Mouse (Mus musculus): ENCODE measurements around the gene Gramd1b.

Gramd1b gene

DNA sequence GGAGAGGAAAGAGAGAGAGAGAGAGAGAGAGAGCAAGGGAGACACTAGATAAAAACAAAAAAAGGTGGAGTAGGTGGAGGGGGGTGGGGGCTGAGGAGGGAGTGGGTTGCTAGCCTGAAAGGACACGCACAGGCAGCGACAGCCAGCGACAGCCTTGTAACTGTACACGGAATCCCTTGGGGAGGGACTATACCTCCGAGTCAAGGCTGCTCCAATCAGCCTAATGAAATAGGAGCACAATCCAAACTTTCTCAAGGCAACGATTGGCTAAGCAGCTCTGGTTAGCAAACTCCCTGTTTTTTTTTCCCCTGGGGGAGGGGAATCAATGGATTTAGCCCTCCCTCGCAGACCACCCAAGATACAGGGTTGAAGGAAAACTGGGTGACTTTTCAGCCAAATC lies 75.0 kb downstream of the Gramd1b start:
- DNase-seq, result no peak

DNA sequence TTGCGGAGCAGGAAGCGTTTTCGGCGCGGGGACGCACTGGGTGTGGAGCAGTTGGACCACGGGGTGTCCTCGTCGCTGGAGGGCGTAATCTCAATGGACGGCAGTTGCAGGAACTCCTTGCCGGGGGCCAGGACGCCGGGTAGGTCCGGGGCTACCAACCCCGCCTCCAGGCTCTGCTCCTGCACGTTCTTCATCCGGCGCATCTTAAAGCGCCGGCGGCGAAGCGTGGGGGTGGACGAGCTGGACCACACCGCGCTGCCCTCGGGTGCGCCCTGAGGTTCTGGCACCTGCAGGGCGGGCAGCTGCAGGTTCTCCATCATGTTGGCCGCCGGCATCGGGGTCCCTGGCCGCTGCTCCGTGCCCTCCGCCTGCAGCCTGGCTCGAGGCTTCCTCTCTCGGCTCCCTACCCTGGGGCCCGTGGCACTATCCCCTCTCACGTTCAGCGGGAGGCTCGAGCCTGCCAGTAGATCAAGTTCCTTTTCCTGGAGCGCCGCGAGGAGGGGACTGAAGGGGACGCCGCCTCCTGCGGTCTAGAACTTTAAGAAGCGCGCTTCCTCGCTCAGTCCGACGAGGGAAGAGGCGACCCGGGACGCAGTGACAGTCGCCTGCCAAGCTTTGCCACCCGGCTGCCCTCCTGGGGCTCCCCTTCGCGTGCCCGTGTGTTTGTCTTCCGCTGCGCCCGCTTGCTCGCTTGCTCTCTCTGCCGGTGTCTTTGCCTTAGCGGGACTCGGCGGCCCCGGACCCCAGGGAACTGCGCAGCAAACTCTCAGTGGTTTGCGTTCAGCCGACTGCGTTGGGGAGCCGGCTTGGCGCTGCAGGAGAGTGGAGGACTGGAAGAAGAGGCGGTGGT lies 75.6 kb downstream of the Gramd1b start:
- peak; percentile 61 for DNase-seq

DNA sequence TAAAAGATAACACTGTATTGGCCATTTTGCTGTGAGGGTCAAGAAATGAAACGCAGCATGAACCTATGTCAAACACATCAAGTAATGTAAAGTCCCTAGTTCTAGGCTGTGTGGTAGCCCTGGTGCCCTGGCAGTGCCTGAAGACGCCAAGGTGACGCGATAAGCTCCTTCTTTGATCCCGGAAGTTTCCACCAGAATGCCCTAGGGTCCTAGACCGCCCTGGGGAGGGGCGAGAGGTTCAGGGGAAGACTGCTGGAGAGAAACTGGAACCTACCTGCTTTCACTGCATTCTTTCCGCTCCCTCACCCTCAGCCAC lies 76.2 kb downstream of the Gramd1b start:
- peak; percentile 35 for DNase-seq

DNA sequence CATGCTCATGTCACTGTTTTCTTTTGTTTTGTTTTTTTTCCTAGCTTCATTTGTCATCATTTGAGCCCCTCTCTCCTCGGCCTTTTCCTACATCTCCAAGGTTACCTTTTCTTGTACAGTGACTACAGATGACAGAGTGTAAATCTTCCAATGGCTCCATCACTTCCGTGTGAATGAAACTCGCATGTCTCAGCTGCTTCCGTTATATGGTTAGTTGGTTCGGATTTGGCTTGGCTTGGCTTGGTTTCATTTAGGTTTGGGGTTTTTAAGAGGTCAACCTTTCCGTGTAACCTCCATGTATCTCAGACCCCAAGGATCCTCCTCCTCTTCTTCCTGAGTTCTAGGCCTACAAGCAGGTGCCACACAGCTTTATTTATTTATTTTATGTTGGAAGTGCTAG lies 77.3 kb downstream of the Gramd1b start:
- DNase-seq, result no peak

DNA sequence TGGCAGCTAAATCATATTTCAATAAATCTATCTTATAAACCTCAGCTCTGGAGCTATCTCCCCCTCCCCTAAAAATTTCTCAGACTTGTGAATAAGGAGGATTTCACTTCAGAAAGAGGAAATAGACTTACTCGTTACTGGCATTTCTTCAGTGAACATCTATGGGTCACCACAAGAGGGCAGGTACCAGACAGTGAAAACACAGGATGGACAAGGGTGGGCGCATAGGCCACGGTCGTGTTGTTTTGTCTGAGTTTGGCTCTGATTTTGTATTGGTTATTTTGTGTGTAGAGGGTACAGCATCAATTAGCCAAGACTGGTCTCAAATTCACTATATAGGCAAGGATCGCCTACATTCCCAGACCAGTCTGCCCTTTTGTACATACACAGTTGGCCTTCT lies 79.0 kb downstream of the Gramd1b start:
- no peak for DNase-seq

DNA sequence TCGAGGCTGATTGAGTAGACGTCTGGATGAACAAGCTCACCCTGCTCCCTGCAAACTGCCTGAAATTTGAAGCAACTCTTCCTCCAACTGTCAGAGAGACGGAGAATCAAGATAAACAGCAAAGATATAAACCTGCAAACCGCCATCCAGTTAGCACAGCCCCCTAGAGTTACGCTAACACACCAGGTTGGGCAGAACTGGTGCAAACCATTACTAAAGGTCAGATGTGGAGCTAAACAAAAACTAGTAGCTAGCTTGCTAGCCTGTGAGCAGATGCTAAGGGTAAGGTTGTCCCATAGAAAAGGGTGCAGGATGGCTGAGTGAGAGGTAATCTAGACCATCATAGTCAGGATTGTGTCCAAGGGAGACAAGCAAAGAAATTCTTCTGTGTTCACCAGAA lies 80.4 kb downstream of the Gramd1b start:
- DNase-seq, result no peak

DNA sequence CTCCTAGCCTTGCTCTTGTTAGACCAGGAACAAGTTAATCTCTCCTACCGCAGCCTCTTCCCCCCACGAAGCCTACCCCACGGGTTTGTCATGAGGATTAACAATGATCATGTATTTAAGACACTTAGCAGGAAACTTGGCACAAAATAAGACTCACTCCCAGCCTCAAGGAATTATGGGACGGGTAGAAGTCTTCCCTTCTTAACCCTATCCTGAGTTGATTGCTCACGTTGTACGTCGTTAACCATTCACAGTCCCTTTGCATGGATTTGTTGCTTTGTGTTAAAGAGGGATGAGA lies 80.8 kb downstream of the Gramd1b start:
- no peak for DNase-seq

DNA sequence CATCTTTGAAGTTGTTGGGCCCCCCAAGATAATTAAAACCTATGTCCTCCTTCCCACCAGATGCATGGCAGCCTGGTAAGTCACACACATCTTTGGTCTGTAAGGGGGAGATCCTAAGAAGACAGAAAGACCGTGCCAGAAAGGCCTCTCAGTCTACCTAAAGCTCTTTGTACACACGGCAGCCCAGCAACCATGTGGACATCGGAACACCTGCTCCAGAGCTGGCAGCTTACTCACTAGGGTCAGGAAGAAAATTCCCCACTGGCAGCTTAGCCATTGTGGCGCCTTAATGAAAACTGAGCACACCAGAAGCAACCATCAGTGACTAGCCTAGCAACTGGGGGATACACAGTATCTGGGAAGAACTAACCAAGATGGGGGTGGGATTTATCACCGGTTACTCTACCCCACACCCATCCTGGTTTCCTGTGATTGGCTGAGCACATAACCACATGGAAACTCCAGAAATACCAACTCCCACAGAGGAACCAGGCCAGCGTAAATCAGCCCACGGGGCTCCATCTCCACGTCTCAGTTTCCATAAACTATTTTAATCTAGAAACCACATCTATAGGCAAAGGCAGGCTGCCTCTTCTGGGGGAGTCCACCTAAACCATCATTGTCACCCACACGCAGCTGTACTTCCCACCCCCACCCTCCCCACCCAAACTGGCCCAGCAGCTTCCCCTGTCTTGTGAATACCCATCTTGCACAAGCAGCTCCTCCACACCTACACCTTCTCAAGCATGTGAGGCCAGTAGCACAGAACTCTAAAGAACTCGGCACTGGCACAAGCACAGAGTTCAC lies 81.4 kb downstream of the Gramd1b start:
- DNase-seq, result no peak

DNA sequence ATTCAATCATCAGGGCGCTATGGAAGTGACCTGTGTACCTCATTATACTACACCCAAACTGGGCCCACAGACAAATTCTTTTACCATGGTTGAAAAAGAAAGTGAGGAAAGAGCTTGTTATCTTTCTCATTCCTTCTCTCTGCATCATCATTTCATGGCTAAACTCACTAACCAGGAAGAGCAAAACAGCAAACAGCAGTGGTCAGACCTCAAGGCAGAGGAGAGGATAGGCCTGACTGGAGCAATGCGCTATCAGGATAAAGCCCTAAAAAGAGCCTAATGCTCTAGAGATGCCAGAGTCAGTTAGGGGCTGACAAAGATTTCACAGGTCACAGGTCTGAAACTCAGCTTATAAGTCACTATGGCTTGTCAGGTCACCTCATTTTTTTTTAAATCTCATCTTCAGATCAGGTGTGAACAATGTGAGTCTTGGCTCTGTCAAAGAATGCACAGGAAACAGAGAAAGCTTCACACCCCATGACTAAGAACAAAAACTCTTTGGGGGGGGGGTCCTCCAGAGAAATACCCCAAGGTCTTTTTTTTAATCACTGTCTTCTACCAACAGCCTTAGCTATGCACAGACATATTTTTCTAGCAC lies 82.4 kb downstream of the Gramd1b start:
- DNase-seq, result no peak

DNA sequence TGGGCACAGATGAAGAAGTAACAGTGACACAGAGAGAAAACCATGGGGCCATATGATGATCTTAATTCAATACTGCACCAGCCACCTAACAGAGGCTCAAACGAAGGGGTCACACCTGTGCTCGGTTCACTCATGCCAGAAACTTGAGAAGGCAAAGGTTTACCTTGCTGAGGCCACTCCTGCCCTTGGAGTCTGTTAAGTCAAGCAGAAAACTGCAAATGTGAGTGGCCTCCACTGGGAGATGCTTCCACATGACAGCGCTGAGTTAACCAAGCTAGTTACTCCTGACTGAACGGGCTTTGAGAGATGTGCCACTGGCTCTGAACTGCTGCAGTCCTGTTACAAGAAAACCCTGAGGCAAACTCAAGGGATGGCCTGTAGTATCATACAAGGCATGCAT lies 83.9 kb downstream of the Gramd1b start:
- no peak for DNase-seq

DNA sequence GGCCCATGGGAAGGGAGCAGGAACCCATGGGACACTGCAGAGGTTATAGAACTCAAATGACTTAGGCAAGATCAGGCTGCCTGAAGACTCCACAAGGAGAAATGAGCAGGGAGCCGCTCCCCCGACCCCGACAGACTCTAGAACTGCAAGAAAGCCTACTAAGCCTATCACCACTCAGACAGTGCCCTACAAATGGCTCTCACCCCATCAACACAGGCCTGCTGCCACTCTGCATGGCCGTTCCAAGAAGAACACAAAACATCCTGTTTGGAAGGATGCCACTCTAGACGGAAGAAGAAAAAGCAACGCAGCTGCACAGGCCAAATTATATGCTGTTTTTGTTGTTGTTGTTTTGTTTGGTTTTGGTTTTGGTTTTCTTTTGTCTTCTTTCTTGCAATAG lies 86.2 kb downstream of the Gramd1b start:
- no peak for DNase-seq

DNA sequence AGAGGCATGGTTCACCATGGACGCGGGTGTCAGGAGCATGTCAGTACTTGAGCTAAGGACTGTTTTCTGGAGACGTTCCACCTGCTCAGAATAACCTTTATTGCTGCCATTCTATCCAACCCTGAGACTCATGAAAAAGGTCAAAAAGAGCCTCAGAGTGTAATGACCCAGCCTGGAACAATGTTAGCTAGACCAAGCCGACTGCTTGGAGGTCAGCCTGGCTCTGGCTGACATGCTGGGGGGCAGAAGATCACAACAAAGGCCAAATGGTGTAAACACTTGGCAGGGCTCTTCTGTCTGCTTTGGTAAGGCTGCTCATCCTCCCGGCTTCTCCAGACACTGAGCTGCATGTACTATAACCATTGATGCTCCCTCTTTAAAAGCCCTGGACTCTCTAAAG lies 88.4 kb downstream of the Gramd1b start:
- no peak for DNase-seq

DNA sequence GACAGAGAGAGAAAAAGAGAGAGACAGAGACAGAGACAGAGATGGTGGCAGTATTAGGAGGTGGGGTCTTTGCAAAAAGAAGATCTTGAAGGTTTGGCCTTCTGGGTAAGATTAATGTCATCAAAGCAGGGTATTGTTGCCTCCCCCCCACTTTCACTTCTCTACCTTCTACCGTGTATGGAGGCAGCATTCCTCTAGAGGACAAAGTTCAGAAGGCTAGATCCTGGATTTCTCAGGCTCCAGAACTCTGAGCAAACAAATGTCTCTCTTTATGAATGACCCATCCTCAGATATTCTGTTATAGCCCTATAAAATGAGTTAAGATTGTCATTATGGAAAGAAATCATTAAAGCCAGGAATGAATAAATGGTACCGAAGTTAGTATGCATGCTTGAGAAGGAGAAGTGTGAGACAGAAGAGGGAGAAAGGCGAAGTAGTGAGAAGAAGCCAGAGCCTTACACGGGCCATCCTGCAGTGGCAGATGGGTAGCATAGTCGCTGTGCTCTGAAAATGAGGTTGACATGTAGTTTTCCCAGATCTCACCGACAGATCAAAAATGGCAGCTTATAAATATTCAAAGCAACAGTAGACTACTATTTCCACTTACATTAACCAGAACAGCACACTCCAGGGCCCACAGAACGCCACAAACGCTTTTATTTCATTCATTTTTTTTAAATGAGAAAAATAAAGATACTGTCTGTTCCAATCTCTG lies 91.1 kb downstream of the Gramd1b start:
- no peak for DNase-seq

DNA sequence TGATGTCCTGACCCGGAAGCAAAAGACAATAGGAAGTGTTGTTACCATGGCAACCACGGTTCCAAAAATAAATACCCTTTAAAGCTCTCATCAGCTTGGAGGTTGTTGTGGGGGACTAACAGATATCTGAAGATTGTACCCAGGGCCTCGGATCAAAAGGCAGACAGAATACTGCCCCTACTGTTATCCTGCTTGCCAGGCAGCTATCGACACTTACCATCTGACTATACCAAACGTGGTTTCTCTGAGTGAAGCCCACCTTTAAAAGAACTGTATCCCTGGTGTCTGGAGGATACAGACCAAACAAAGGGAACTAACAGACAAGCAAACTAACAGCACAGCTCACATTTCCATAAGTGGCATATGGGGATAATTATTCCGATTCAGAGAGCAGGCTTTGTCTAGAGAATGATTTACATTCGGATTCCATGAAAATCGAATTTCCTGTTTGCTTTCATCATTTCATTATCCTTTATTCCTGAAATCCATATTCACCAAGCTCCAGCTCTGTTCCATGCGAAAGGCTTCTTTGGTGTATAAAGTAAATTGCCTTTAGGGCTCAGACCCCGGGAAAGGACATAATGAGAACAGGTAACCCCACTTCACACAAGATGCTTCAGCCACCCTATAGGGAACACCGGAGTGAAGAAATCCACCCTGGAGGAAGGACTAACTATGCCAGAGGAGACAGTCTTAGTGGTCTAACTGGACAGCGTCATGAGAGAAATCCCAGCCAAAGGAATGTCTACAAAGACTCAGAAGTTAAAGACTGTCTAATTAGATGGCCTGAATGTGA lies 92.3 kb downstream of the Gramd1b start:
- no peak for DNase-seq

DNA sequence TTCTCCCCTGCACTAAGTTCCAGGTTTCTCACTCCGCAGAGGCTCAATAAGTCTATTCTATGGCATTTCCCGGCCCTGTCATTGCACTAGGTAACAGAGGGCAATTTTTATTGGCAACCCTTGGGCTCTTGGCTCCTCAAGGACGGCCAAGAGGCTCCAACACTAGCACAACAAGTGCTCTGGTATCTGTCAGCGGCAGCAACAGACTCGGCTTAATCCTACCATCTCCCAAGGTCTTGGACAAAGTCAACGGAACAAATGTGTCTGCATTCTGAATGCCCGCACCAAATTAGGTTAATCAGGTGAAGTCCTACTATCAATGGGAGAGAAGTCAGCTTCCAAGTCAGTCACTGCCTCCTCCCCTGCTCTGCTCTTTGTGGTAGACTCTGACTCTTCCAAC lies 93.3 kb downstream of the Gramd1b start:
- no peak for DNase-seq

DNA sequence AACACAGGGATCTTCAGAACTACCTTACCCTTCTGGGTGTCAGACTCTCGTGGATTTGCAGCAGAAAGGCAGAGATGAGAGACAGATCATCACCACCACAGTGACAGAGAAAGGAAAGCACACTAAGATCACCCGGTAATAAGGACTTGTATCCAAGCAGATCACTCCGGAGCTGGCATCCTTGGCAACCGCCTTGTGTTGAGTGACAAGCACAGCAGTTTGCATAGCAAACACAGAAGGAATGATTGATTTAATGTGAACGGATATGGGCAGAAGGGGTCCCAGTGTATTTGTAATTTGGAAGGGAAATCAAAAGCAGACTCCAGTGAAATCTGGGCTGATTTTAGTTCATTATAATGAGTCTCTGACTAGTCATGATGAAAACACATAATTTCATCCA lies 97.9 kb downstream of the Gramd1b start:
- no peak for DNase-seq

DNA sequence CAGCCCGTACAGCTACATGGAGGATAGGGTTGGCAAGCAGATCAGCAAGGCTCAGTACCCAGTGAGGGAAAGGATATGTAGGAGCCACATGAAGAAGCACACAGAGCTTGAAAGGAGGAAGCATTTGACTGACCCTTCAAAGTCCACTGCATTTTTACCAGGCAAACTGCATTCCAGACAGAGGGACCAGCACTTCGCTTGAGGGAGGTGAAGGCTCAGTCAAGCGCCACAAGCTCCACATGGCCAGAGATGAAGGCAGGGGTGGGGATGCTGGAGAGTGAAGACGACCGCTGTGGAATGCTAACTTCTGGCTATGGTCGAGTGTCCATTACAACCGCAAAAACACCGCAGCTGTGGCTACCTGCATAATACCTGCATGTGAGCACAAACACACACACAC lies 100.2 kb downstream of the Gramd1b start:
- no peak for DNase-seq

DNA sequence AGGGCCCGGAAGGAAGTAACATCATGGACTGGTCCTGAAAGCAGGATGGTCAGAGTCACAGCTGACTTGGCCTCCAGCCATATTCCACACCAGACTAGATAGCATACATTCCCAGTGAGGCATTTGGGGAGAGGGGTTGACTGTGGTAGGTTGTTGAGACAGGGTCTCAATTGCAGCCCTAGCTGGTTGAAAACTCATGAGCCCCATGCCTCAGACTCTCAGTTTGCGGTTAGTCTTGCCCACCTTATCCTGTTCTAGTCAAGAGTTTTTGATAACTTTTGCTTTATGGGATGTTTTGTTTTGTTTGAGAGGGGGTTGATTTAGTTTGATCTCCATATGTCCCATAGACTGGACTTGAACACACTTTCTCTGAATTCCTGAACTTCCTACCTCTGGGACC lies 103.5 kb downstream of the Gramd1b start:
- DNase-seq, result no peak

DNA sequence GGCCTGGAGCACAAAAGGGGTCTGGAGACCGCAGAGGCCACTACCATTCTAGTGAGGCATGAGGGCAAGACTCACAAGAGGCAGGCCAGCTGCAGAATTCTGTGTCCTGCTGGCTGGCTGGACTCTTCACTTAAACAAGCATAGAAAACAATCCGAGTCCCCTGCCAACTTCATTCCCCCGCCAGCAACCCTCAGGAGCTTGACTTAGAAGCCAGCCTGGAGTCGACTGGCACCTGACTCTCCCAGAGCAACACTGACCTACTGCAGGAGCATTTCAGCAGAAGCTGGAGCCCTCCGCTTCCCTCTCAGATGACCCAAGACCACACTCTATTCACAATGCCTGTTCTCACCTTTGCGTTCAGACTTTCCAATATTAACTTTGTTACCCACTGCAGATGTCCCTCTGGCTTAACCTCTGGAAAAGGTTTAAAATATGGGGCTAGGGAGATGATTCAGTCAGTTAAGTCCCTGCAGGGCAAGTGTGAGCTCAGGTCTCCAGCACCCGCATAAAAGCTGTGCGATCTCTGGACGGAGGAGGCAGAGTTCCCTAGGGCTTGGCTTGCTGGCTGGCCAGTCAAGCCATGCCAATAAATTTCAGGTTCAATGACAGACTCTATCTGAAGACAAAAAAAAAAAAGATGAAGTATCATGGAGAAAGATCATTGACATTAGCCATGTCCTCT lies 104.8 kb downstream of the Gramd1b start:
- no peak for DNase-seq

DNA sequence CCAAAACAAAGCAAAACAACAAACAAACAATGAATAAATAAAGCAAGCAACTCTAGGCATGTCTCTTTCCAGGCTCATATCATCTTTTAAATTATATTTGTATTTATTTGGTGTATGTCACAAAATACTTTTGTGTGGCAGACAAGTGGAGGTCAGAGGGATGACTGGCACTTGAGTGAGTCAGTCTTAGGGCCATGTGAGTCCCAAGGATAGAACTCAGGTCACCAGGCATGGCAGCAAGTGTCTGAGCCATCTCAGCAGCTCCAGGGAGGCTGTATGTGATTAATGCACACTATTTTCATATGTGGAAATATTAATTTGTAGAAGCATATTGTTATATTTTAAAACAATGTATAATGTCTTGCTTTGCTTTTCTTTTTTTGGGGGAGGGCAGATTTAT lies 106.3 kb downstream of the Gramd1b start:
- DNase-seq, result no peak

DNA sequence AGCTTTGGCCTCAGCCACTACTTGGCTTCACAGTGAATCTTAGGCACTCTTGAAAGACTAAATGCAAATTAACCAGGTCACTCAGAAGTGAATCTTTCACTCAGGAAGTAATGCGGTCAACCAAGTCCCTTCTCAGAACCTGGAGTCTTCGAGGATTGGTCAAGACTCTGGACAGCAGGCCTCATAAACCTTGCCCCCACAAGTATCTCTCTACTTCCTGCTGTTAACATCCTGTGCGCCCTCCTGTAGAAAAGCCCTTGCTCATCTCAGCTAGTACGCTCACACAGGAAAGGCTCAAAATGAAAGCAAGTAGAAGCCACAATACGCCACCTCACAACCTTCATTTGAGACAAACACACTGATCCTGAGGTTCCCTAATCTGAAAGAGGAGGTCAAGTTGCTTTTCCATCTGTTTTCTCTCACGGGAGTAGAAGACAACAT lies 107.7 kb downstream of the Gramd1b start:
- DNase-seq, result no peak

DNA sequence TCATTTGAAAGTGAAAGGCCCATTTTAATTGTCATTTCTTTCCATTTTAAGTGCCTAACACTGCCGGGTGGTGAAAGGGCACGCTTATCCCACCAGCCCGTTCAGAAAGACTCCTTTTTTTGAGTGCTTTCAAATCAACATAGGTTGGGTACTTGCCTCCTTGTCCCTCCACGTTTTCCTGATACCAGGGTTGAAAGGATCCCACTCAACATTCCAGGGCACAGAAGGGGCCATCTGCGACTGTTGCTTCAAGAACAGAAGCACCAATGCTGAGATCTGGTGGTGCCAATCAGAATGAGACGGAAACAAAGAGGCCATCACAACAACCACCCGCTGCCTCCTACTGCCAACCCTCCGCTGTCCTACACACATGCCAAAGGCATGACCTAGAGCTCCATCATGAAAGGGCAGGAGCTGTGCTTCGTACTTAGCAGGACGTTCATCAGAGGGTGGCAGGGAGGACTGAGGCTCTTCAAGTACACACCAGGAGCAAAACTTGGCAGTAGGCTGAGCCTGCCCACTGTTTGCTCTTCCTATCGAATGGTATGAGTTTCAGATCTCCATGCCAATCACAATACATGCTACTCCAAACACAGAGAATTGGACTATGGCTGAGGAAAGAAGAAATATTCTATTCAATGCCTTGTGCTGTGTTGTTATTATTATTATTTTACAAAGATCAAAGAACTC lies 108.7 kb downstream of the Gramd1b start:
- no peak for DNase-seq

Data from cerebellum, adult 8-10 months (tissue).